Mouse (Mus musculus) spleen, adult 18-20 months (tissue): ENCODE results near the gene Rex1bd.

Source experiments
- DNase-seq, 2 experiments: peaks; one replicate each; pipeline ENCODE4 v3.0.0; 2022; ENCODE audit warnings: mixed read lengths in 2 of 2

Rex1bd gene

DNA sequence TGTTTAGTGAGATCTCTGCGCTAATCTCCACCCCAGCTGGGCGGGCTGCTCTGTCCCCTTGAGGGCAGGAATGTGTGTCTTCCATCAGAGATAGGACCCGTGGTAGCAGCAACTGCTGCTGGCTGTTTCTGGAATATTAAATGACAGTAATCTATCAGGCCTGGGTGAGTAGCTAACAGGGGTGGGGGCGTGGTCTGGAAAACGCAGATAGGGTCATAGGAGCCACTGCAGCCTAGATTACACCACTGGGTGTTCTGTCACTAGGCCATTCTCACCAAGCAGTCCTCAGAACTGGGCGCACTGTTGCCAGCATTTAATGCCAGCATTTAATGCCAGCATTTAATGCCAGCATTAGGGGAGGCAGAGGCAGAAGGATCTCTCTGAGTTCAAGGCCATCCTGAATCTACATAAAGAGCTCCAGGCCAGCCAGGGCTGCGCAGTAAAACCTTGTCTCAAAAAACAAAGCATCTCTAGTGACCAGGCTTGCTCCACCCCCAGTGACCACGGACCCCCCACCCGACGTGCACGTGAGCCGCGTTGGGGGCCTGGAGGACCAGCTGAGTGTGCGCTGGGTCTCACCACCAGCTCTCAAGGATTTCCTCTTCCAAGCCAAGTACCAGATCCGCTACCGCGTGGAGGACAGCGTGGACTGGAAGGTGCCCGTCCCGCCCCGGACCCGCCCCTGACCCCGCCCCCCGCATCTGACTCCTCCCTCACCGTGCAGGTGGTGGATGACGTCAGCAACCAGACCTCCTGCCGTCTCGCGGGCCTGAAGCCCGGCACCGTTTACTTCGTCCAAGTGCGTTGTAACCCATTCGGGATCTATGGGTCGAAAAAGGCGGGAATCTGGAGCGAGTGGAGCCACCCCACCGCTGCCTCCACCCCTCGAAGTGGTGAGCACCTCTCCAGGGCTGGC is 5.9 kb downstream of the Rex1bd start:
- no peak for DNase-seq

DNA sequence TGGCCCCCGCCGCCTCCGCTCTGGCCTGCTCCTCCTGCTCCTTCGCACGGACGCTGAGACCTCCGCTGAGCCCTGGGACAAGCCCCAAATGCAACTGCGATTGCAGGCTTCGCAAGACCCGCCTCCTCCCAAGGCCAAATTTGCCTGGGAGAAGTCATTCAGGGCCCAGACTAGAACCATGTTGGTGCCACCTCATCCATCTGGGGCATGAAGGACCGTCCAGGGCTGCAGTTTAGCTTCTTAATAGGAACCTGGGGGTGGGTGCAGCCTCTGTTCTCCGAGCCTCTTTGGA is 10.8 kb downstream of the Rex1bd start:
- no peak for DNase-seq

DNA sequence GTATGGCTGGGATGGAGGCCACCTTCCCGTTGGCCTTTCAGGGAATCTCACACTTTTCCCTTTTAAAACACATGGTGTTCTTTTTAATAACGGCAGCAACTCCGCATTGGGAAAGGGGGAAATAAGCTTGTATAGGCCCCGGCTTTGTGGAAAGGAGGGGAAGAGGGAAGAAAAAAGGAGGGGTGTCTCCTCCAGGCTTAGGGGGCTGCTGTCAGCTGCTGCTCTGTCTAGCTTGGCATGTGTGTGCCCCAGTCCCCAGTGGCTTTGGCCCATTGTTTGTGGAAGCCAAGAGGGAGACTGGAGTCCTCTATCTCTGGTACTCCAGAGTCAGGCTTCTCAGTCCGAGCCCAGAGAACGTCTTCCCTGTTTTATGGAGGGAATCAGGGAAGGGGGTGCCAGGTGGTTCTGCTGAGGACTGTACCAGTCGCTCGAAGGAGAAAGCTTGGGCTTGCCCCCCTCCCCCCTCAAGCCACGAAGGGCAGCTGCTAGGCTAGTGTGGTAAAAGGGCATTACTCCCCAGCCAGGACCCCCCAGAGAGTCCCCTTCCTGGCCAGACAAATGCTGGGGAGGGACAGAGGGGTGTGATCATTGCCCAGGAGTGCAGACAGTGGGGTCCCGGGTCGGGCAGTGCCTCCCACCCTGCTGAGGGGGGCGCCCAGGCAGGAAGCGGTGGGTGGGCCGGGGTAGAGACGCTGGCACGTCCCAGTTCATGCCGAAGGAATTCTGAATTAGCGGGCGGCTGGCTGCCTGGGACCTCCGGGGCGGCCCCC is 11.4 kb downstream of the Rex1bd start:
- no peak for DNase-seq

DNA sequence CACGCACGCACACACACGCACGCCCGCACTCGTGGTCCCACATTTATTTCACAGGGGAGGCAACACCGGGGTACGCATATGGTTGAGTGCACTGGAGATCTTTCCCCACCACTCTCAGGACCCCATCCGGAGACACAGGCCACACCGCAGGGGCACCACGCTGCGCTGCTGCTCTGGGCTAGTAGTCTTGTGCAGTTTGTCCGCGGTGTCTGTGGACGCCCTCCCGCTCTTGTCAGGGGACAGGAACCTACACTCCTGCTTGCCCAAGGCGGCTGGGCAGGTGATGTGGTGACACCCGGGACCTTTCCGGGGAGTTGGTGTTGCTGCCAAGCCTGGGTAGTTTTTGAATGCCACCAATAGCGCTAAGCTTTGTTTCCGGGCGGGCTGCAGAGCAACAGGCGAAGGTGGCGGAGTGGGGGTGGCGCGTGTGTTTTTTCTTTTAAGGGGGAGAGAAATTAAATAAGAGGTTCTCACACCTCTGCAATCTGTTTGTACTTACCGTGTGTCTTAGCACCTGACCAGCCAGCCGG is 12.1 kb downstream of the Rex1bd start:
- DNase-seq, result no peak

DNA sequence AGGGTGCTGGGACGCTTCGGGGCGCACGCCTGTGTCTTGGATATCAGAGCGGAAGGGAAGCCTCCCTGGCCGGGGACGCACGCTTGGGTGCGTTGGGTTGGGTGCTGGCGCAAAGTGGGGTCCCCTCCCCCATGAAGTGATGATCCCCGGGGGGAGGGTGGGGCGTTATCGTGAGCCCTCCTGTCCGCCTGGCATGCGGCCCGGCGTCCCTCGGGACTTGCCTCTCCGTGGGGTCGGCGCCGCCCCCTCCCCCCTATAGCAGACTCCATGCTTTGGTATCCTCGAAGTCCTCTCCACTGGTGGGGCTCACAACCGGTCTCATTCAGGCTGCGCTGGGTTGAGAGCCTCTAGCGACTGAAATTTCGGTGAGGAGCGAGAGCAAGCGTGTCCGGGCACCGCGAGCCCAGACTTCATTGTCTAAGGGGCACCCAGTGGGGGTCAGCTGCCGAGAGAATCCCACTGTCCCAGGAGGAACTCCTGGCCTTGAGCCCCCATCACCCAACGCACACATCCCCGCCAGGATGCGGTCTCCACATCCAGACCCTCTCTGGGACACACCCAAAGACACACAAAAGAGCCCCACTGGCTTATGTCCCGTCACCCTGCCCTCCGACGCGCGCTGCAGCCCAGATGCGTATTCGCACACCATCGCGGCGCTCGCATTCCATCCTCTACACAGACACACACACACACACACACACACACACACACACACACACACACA is 12.7 kb downstream of the Rex1bd start:
- DNase-seq, result no peak

DNA sequence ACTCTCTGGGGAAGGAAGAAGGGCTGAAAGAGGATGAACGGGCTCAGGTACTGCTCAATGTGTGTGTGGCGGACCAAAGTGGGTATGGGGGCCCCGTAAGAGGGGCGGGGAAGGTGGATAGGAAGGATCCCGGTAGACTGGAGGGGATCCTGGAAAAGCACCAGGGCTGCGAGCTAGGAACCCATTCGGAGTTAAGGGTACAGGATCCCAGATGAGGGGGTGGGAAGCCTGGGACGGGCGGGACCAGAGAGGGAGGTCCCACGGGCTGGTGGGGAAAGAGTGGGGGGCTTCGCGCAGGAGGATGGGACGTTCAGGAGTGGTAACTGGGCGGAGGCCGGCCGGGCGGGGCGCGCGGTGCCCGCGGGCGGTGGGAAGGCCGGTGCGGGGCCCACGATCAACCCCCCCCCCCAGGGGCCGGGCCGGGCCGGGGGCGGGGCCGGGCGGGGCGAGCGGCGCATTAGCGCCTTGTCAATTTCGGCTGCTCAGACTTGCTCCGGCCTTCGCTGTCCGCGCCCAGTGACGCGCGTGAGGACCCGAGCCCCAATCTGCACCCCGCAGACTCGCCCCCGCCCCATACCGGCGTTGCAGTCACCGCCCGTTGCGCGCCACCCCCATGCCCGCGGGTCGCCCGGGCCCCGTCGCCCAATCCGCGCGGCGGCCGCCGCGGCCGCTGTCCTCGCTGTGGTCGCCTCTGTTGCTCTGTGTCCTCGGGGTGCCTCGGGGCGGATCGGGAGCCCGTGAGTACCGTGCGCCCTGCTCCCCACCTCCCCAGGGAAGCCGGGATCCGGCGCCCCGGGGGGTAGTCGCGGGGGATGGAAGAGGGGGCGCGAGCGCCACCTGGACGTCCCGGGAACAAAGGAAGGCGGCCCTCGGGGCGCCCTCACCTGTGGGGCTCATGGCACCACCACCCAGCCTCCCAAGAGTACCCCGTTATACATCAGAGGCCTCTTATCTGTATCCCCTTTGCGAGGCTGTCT is 13.6 kb downstream of the Rex1bd start, which contains the start of gene Crlf1:
Gene Crlf1 (plus strand): TSS at position 495 of the 977 bp plus-strand sequence.
- DNase-seq, result no peak

DNA sequence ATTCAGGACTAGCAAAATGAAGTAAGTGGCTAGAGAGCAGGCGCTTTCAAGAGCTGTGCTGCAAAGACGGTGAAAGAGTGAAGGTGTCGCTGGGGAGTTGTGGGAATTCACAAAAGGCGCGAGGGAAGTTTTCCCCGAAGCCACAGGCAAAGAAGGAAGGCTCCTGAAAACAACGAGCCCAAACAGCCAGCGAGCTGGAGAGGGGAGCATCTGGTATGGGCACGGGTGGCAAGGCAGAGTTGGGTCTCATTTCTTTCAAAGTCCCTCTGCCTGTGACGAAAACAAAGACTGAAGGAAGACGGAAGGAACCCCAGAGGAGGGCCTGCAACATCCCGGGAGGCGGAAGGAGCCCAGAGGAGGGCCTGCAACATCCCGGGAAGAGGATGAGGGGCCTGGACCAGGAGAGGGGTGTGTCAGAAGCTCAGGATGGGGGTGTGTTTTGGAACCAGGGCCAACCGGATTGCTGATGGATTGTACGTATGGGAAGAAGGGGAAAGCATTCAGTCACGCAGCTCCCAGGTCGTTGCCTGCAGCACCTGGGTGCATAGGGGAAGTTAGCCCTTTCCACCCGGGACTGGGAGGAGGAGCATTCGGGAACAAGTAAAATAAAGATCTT is 15.6 kb downstream of the Rex1bd start:
- no peak for DNase-seq

DNA sequence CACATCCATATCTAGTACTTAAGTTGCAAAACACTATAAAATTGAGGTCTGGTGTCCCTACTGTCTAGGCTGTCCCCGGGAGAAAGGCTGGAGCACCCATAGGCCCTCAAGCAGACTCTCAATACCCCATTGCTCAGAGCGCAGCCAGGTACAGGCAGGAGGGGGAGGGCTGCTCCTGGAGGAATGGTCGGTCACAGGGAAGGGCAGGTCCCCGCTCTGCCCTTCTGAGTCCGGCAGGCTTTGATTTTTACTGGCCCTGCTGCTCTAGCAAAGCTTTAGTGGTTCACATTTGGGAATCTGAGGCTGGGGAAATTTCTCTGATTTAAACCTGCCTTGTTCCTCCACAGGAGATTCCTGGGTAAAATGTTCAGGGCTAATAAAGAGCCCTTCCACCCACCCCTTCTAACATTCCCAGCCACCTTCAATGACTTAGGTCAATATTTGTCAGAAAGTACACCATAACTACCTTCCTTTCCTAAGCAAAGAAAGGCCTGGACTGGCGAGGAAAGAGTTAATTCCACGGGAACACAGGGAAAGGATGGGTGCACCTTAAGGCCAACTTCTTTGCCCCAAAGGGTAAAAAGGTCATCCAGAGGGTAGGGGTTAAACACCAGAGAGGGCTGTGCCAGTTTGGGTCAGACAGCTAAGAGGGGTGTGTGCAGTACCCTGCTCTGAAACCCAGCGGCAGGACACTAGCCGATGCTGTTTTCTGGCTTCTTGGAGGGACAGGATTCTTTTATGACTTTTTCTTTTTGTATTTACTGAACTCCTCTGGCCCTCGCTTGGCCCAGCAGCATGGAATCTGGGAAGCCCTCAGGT is 16.3 kb downstream of the Rex1bd start:
- DNase-seq, result no peak

DNA sequence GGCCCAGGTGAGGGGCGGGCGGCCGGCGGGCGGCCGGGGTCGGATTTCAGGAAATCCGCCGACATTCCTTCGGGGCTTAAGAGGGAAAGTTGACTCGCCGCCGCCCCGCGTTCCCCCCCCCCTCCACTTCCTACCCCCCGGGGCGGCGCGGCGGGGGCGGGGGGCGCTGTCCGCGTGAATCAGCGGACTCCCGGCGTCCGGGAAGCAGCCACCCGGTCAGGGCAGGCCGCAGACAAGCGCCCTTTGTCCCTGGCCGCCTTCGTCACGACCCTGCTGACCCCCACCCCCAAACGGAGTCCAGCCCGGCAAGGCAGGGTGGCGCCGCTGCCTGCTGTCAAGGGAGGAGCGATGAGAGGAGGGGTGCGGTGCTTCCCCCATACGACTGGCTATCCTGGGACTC is 17.0 kb downstream of the Rex1bd start:
- no peak for DNase-seq

DNA sequence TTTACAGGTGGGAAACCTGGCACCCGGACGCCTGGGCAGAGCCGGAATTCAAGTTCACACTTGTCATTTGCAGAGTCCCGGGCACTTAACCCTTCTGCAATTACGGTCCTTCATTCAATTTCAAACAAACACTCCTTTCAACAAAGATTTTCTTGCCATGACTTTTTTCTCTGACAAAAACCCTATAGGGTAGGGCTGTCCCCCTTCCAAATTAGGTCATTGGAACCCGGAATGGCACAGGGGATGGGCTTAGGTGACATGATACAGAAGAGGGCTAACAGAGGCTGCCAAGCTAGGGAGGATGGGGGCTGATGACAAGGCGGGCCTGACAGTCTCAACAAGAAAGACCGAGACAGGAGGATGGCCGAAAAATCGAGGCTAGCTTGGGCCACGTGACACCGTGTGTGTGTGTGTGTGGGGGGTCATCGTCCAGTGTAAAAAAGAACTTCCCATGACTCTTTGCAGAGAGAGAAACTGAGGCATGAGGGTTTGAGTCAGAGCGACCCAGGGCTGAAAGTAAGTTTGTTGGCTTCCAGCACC is 17.6 kb downstream of the Rex1bd start:
- no peak for DNase-seq

DNA sequence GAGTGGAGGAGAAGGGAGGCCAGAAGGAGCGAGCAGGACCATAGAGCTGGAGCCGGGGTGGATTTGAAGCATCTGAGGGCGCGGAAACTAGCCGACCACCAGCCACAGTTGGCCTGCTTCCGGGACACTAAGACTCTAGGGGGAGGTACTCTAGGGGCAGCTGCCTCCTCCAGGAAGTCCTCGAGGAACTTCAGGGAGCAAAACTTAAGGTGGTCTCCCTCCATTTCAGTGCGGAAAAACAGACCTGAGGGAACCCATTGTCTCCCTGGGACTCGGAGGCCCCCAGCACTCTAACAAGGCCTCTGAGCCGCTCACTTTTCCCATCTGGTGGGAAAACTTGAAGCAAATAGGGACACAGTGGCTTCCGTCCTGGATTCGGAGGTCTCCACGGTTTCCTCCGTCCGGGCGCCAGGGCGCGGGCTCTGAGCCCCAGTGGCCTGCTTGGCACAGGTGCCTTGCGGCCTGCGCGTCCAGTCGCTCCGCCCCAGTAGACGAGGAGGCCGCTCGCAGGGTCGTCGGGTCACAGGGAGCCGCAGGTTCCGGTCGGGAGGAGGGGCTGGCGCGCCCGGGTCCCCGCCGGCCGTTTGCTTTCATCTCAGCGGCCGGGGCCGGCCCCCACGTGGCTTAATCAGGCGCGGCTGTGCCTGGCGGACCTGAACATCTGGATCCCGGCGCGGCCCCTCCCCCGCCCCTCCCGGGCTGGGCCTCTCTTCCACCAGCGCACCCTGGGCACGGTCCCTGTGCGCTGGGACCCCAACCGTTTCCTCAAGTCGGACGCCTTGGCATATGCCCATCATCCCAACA is 18.4 kb downstream of the Rex1bd start:
- DNase-seq, result no peak

DNA sequence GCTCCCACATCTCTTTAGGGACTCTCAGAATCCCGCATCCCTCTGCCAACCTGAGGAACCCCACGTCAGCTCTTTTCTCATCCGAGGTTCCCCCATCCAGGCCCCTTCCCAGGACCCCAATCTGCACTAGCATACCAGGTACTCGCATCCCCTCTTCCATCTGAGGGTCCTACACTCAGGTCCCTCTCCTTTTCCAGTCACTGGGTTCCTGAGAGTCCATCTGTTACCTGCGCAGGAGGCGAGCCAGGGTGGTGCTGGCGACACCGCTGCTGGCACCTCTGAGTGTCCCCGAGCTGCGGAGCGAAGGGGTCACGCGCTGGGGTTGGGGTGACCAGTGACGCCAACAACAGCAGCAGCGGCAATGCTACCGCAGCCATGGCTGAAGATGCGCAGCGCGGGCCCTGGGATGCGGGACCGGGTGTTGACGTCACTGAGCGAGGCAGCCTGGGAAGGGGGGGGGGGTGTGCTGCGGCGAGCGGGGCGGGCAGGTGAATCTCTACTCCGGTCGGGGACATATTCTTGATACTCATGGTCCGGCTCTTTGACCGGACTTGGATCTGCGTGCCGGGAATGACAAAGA is 19.5 kb downstream of the Rex1bd start, which contains the start of gene Tmem59l:
Gene Tmem59l (minus strand): TSS at position 418 of the 580 bp plus-strand sequence.
- DNase-seq, result no peak

DNA sequence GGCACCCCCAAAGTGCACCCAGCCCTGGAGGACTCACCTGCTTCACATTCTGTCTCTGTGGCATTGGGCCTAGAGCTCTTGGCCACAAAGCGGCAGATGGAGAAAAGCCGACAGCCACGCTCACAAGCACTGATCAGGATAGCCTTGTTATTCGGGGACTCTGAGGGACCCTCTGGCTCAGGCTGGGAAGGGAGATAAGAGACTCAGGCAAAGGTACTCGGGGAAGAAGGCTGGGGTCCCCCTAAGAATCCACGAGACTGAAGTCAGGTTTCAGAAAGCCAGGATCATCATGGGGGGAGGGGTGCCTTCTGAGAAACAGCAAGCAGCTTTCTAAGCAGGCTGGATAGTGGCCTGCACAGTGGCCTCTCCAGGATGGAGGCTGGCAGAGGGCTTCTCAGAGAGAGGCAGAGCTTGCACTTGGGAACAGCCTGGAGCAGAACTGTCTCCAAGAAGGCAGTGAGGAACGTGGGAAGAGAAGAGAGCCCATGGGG is 20.3 kb downstream of the Rex1bd start:
- no peak for DNase-seq

DNA sequence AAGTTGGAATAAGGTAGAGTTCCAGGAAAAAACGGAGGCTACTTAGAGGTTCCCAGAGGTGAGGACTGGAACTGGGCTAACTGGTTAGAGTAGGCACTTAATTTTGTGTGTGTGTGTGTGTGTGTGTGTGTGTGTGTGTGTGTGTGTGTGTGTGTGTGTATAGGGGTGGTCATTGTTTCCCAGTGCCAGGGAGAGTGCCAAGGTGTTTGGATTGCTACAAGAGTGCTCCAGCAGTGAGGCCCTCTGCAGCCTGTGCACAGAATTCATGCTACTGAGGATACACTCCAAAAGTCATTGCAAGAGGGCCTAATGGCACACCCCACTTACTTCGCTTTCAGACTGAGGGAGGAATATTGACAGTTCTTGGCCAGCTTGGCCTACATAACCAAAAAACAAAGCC is 23.6 kb downstream of the Rex1bd start:
- no peak for DNase-seq

DNA sequence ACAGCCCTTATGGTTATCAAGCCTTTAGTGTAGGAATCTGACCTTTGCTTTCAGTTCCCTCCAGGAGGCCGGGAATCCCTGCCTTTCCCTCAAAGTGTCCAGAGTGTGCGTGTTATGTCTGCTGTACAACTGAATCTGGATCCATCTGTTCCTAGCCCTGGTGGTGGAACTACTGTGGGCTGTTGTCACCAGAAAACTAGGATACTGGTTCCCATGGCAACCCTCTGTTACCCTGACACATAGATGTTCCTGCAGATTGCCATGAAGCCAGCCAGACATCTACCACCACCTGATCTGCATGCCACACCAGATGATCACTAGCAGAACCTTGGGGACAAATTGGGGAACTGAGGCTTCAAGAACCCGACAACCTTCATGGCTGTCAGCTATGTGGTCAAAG is 24.6 kb downstream of the Rex1bd start:
- no peak for DNase-seq

DNA sequence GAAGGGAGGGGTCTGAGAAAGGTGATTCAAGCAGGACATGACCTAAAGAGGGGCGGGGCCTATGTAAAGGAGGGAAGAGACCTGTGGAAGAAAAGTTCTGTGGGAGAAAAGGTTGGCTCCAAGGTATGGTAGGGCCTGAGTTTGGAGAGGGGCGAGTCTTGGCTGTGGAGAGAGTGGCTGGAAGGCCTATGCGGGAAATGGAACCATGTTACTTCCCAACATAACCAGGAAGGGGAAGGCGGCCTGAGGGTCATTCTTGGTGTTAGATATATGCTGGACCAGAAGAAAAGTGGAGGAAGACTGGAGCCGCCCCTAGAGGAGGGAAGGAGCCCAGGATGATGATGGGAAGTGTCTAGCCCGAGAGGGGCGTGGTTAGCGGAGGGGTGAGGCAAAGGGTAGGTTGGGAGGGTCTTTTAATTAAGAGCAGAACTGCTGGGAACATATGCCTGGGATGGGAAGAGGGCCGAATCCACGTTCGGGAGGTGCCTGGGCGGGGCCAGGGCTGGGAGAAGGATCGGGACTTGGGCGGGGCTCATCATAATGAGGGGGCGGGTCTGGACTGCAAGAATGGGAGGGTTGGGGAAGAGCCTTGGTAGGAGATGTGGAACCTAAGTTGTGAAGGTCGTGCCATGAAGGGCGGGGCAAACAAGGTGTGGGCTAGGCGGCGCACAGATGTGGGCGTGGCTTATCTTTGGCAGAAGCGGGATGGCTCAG is 29.1 kb downstream of the Rex1bd start:
- DNase-seq, result no peak

DNA sequence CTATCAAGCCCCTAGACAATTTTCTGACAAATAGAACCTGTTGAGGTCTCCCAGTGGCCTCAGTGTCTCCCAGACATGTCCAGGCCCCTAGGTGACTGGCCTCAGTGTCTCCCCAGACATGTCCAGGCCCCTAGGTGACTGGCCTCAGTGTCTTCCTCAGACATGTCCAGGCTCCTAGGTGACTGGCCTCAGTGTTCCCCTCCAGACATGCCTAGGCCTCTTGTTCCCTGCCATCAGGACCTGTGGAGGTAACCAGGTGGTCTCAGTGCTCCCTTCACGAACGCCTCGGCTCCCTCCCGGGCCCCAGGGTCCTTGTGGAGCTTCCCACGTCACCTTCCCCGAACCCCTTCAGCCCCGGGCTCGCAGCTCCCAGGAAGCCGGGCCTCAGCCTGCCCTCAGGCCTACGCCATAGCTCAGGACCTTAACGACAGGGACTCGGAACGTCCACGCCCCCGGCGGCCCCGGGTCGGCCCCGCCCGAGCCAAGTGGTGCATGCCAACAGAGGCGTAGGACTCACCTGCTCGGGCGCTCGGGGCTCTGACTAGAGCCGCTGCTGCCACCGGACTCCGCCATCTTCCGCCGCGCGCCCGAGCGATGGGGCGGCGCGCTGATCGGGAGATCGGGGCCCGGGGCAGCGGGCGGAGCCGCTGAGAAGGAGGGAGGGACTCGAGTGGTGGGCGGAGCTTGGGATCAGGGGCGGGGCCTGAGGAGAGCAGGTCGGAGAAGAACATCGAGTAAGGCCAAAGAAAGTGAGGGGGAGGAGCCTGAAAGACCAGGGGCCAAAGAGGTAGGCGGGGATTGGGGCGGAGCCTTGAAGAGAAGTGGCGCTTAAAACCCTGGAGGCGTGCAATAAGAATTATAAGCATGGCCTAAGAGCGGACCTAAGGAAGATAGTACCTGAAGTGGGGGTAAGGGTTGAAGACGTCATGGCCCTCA is 30.0 kb downstream of the Rex1bd start, which contains the start of gene Klhl26:
Gene Klhl26 (minus strand): TSS at position 636 of the 936 bp plus-strand sequence.
- DNase-seq, result peak; percentile 96 to 97
